Mouse (Mus musculus): ENCODE results near the gene Htr1f.
A peak's percentile ranks its signal among the peaks of the same experiment; 100 is the strongest.

The Htr1f gene

GRCm38 (mm10) chr16:64941646-64942195 is 163.9 kb downstream of the Htr1f start:
- no peak for DNase-seq

- no peak for DNase-seq
Observed at GRCm38 (mm10) chr16:64934793-64935192, 170.9 kb downstream of the Htr1f start.

GRCm38 (mm10) chr16:64934011-64934410 is 171.6 kb downstream of the Htr1f start:
- no peak for DNase-seq

GRCm38 (mm10) chr16:64923500-64923899 is 182.2 kb downstream of the Htr1f start:
- DNase-seq: no peak

- no peak for DNase-seq
Observed at GRCm38 (mm10) chr16:64908747-64909146, 196.9 kb downstream of the Htr1f start.

GRCm38 (mm10) chr16:64907112-64907511 is 198.5 kb downstream of the Htr1f start:
- no peak for DNase-seq

- no peak for DNase-seq
Observed at GRCm38 (mm10) chr16:64903328-64903727, 202.3 kb downstream of the Htr1f start.

- DNase-seq: peak; percentile 38
Observed at GRCm38 (mm10) chr16:64899084-64899483, 206.6 kb downstream of the Htr1f start.

- no peak for DNase-seq
Observed at GRCm38 (mm10) chr16:64889496-64889895, 216.2 kb downstream of the Htr1f start.

- no peak for DNase-seq
Observed at GRCm38 (mm10) chr16:64885547-64885946, 220.1 kb downstream of the Htr1f start.

GRCm38 (mm10) chr16:64885142-64885541 is 220.5 kb downstream of the Htr1f start:
- no peak for DNase-seq

- peak; percentile 14 for DNase-seq
Observed at GRCm38 (mm10) chr16:64884420-64884838, 221.2 kb downstream of the Htr1f start.

- DNase-seq: no peak
Observed at GRCm38 (mm10) chr16:64883896-64884295, 221.8 kb downstream of the Htr1f start.

- DNase-seq: no peak
Observed at GRCm38 (mm10) chr16:64881442-64881841, 224.2 kb downstream of the Htr1f start.

GRCm38 (mm10) chr16:64880986-64881385 is 224.7 kb downstream of the Htr1f start:
- no peak for DNase-seq

- DNase-seq: no peak
Observed at GRCm38 (mm10) chr16:64879735-64880134, 225.9 kb downstream of the Htr1f start.

- DNase-seq: peak; percentile 21
Observed at GRCm38 (mm10) chr16:64878611-64879132, 227.0 kb downstream of the Htr1f start.

GRCm38 (mm10) chr16:64877314-64877713 is 228.3 kb downstream of the Htr1f start:
- DNase-seq: no peak

GRCm38 (mm10) chr16:64876631-64877265 is 228.9 kb downstream of the Htr1f start:
- no peak for DNase-seq

GRCm38 (mm10) chr16:64875822-64876221 is 229.8 kb downstream of the Htr1f start:
- DNase-seq: no peak

- no peak for DNase-seq
Observed at GRCm38 (mm10) chr16:64875384-64875783, 230.3 kb downstream of the Htr1f start.
